Mouse (Mus musculus): ENCODE data around the gene Cops9. TPM values are rescaled to one million over a fixed set of nuclear protein-coding genes. Genes with fewer than 3 reads are reported as not detected.

Gene Cops9
- total RNA-seq (2015) = 149 and 186 TPM in 2 replicates
- total RNA-seq (2017) = 108 and 180 TPM in 2 replicates

GRCm38 (mm10) chr1:92641514-92642272, at the start of gene Cops9:
Gene Cops9 (minus strand): TSS chr1:92641985.
- peak; percentile 92 for ATAC-seq (replicated peaks; ENCODE audit: poor library complexity)

GRCm38 (mm10) chr1:92691166-92691844, 49.5 kb upstream of the Cops9 start:
- peak; percentile 92 for ATAC-seq (replicated peaks; ENCODE audit: poor library complexity)

- ATAC-seq (replicated peaks; ENCODE audit: poor library complexity) = no peak
Measured at GRCm38 (mm10) chr1:92686994-92687393, 45.2 kb upstream of the Cops9 start.

GRCm38 (mm10) chr1:92683151-92683550, 41.4 kb upstream of the Cops9 start:
- ATAC-seq (replicated peaks; ENCODE audit: poor library complexity) = no peak

DNA sequence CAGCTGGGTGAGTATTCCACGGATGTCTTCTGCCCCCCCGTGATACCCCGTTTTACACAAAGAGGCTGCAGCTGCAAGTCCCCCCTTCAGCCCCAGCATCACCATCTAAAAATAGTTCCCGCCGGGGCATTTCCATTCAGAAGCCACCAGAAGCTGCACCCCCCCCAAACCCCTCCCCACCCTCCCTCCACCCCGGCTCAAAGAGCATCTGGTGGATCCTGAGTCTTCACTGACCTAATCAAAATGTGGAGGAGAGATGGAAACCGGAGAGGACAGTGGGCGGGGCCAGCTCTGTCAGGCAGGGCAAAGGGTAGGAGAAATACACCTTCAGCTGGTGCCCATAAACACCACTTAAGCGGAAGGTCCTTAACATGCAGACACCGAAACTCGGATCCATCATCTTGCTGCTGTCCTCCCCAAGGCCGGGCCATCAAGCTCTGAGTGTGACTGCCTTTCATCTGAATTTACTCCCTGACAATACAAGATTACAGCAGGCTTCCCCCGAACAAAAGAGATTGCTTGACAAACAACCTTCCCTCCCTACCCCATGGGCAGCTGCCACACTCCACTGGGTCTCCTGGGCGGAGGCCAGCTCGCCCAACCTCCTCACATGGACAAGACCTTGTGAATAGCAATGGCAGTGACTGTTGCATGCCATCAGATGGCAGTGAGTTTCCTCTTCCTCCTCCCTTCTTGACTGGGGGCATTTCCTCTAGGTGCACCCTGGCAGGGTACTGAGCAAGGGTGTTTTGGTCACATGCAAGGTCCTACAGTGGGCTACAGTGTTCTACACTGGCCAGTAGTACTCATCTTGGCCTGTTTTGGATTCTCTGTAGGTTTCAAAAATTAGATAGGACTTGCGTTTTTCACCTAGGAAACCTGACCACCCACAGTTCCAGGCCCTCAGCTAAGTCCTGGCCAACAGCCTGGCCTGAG, 39.2 kb upstream of the Cops9 start:
- no peak for ATAC-seq (replicated peaks; ENCODE audit: poor library complexity)

- 0 out of 2 replicates have a peak, but pooled peaks have one; percentile 20 for ATAC-seq (replicated peaks; ENCODE audit: poor library complexity)
Measured at GRCm38 (mm10) chr1:92678757-92679156, 37.0 kb upstream of the Cops9 start.

DNA sequence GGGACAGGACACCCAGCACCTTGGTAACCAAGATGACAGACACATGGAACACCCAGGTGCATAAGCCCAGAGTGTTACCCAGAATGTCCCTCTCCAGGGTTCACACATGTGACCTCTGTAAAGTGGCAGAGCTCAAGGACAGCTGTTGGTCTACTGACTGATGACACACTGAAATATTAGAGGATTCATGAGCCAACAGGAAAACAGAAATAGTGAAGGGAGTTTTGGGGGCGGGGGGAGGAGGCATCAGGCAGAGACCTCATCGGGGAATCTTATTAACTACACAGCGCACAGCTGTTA, 34.8 kb upstream of the Cops9 start:
- no peak for ATAC-seq (replicated peaks; ENCODE audit: poor library complexity)

- peak; percentile 75 for ATAC-seq (replicated peaks; ENCODE audit: poor library complexity)
Measured at GRCm38 (mm10) chr1:92675932-92676675, 34.3 kb upstream of the Cops9 start.

DNA sequence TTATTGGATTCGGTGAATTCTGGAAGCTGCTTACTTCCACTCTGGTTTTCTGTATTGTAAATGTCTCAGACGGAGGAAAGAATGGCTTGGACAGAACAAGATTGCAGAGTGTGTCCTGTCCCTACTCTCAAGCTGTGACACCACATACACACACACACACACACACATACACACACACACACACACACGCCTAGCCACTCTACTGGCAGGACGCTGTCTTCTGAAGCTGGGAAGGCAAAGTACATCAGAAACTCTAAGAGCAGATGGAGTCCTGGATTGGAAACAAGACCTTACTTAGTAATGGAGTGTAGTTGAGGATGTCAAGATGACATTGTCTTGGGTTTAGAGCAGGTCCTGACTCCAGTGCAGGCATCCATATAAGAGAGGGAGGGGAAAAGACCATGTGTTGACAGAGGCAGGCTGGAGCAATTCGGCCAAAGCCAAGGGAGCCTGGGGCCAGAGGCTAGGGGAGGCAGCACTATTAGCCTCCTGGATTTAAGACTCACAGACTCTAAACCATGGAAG, 31.5 kb upstream of the Cops9 start:
- no peak for ATAC-seq (replicated peaks; ENCODE audit: poor library complexity)

DNA sequence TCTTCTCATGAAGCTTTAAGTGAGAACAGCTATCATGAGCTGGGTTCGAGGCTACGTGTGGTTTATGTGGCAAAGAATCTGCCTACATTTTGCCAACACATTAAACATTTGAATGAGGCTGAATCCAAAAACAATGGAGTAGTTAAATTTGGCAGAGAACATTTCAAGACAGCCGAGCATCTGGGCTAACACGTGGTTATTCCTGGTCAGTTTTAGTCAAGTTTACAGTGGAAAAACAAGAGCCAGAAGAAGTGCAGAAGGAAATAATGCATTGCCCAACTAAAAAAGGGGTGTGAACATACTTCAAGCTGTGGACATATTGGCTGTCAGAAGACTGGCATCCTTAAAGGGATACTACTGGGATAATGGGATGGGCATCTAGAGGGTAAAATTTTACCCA, 29.5 kb upstream of the Cops9 start:
- ATAC-seq (replicated peaks; ENCODE audit: poor library complexity) = no peak

DNA sequence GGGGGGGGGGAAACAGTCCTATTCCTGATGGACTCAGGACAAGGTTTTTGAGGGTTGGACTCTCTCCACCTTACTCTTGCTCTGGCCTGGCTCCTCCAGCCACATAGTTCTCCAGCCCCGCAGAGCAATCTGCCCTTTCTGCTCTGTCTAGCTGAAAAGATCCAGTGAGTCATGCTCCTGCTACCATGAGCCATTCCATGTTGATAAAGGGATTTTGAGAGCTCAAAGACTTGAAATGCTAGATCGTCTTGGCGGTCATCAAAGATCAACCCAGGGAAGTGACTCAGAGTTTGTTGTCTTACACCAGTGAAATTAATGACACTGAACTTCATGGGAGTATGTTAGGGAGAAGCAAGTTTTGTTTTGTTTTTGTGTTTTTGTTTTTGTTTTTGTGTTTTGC, 27.6 kb upstream of the Cops9 start:
- ATAC-seq (replicated peaks; ENCODE audit: poor library complexity) = no peak

GRCm38 (mm10) chr1:92667106-92667505, 25.3 kb upstream of the Cops9 start:
- no peak for ATAC-seq (replicated peaks; ENCODE audit: poor library complexity)

DNA sequence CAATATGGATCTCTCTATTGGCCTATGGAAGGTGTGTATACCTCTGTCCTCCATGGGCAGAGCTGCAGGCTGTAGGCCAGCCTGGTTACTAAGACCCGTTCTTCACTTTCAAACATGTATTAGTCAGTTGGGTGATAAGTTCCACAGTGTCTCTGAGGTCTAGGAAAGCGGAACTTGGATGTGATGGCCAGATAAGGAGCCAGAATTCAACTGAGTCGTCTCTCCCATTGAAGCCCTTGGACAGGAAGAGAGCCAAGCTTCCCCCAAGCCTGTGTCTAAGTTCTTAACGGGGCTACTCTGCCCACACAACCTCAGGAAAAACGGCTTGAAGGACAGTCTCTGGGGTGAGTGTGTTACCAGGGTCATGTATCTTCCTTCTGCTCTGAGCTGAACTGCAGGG, 17.6 kb upstream of the Cops9 start:
- ATAC-seq (replicated peaks; ENCODE audit: poor library complexity) = peak; percentile 83

GRCm38 (mm10) chr1:92657025-92657820, 15.4 kb upstream of the Cops9 start:
- no peak for ATAC-seq (replicated peaks; ENCODE audit: poor library complexity)

DNA sequence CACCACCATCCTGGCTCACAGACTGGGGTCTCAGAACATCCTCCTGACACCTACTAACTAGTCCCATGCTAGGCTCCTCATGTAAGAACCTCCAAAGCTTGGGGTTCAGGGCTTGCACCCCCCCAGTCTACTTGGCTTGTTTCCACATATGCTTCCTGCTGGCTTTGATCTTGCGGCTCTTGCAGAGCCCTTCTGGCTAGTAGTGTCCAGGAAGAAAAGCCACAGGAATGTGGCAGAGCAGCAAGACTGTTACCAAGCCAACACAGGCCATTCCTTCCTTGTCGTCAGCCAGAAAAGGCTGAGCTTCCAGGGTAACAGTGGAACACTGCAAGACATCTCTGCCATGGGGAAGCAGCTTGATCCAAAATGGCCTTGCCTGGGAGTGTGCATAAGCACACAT, 12.9 kb upstream of the Cops9 start:
- no peak for ATAC-seq (replicated peaks; ENCODE audit: poor library complexity)

DNA sequence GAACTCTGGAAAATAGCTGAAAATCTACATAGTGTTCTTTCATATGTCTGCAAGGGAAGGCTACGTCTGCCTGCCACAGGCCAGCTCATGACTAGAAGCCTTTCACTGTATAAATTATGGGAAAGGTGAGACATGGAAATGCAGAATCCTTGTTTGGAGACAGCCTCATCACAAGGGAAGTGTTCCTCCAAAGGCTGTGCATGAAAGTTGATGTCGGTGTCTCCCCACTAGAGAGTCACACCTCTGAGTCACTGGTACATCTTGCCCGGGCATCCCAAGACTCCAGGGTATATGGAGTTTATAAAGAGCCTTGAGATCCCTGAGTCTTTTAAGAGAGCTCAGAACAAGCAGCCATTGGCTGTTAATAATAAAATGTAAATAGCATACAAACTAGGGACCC, 11.4 kb upstream of the Cops9 start:
- ATAC-seq (replicated peaks; ENCODE audit: poor library complexity) = no peak

DNA sequence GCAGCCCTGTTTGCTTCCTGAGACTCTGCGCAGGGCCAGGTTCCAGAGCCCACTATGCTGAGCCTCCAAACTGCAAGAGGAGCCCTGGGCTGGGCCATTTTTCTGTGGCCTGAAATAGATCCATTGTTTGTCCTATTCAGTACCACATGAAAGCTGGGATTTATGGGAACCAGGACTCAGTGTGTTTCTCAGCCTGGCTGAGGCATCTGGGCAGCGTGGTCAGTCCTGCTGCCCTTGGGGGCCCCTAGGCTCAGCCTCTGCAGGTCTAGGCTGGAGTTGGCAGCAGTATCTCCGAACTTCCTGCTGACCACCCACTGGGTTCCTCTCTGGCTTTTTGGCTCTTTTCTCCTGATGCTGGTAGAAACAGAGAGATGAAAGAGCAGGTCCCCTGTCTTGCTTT, 9.7 kb upstream of the Cops9 start:
- no peak for ATAC-seq (replicated peaks; ENCODE audit: poor library complexity)

GRCm38 (mm10) chr1:92648673-92649072, 6.9 kb upstream of the Cops9 start, which contains the start of gene Otos:
Gene Otos (minus strand): TSS chr1:92648841.
- ATAC-seq (replicated peaks; ENCODE audit: poor library complexity) = peak; percentile 82

DNA sequence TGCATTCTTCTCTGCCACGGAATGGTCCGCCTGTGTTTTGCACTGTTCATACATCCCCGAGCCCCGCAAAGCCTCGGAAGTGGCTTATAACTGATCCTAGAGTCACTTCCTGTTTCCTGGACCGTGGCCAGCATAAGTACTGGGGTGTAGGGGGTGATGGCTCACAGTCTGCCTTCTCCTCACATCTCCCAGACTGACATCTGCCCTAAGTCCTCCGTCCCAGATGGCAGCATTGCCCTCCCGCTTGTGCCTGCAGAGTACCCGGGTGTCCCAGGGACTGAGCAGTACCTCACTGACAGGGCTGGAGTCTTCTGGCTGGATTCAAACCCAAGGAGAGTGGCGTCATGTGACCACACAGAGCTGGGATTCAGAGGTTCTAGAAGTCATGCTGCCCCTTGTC, 6.4 kb upstream of the Cops9 start:
- peak; percentile 52 for ATAC-seq (replicated peaks; ENCODE audit: poor library complexity)

GRCm38 (mm10) chr1:92647752-92648151, 6.0 kb upstream of the Cops9 start:
- peak; percentile 74 for ATAC-seq (replicated peaks; ENCODE audit: poor library complexity)

Data from megakaryocyte progenitor cell, adult 5-6 weeks (primary cell).